22 mouse cellular contexts compared by ENCODE assay signal in genomic region chr1:183954086-183954485, GRCm38 (mm10). TPM values are rescaled to one million over a fixed set of nuclear protein-coding genes. Genes with fewer than 3 reads are reported as not detected.
DNase-seq lines count a peak whose midpoint lies in the region; TF ChIP-seq lines count a peak whose summit lies in the region.
"Had no signal": no experiment of that assay in that cellular context is flagged by ENCODE, and none has a peak within 500 bp of the region (broad histone marks: within the 10 kb centered on the region; RNA-seq: fewer than 3 reads in every experiment).

No protein-coding gene starts in this region.

- H3K4me3 ChIP-seq in myocyte, result no peak overlapping the region
- H3K4me3 ChIP-seq: embryonic facial prominence, embryonic 13.5 days; erythroblast, embryonic 14.5 days; forebrain, embryonic 12.5 days; heart, embryonic 15.5 days; hindbrain, embryonic 10.5 days; intestine, embryonic 15.5 days; limb, embryonic 15.5 days; stomach, embryonic 15.5 days had no signal

- no peaks in the 10 kb centered on the region for H3K79me2 ChIP-seq in myocyte (ENCODE audit: control insufficient read depth, insufficient read depth)

- intact Hi-C loops in heart, postnatal 10 days (cut with DNase I), result no loop called here
- intact Hi-C loops in heart, postnatal 25 days (cut with DNase I), result no loop called here

- no peaks in the 10 kb centered on the region for H3K36me3 ChIP-seq in myocyte (ENCODE audit: control insufficient read depth, insufficient read depth)
- H3K36me3 ChIP-seq: embryonic facial prominence, embryonic 13.5 days; forebrain, embryonic 12.5 days; heart, embryonic 15.5 days; hindbrain, embryonic 10.5 days; intestine, embryonic 15.5 days; limb, embryonic 15.5 days; stomach, embryonic 15.5 days had no signal

- H3K27me3 ChIP-seq in myocyte (ENCODE audit: control insufficient read depth, insufficient read depth, insufficient read length), result no peaks in the 10 kb centered on the region
- H3K27me3 ChIP-seq: embryonic facial prominence, embryonic 13.5 days; forebrain, embryonic 12.5 days; heart, embryonic 15.5 days; intestine, embryonic 15.5 days; limb, embryonic 15.5 days; stomach, embryonic 15.5 days had no signal

- no peak overlapping the region for H3K4me2 ChIP-seq in myocyte (ENCODE audit: low read depth)
- H3K4me2 ChIP-seq: embryonic facial prominence, embryonic 13.5 days; forebrain, embryonic 12.5 days; heart, embryonic 15.5 days; intestine, embryonic 15.5 days; limb, embryonic 15.5 days; stomach, embryonic 15.5 days had no signal

- no peak for TF ChIP-seq POLR2A in myocyte (IDR thresholded peaks at IDR 0.05; ENCODE audit: insufficient read length, low read depth)

- peak; percentile 8 for DNase-seq in adrenal gland, postnatal 10 days
- no peak for DNase-seq in adrenal gland, postnatal 4 days (ENCODE audit: low spot score in 2 of 2)
- DNase-seq in heart, postnatal 10 days, result peak; percentile 14
- DNase-seq in heart, postnatal 25 days (ENCODE audit: low spot score), result no peak
- DNase-seq in adipocyte (ENCODE audit: low spot score), result peak; percentile 82
- DNase-seq in thymus, postnatal 14 days, result no peak
- DNase-seq: cerebellum, adult 2 months; cerebellum, postnatal 25 days; kidney, adult 8-10 months; kidney, postnatal 10 days; left cerebral cortex, postnatal 4 days; right cerebral cortex, adult 18-20 months; right cerebral cortex, postnatal 4 days had no signal

- H3ac ChIP-seq in myocyte (ENCODE audit: control insufficient read depth, insufficient read length), result no peak overlapping the region

TF ChIP-seq in myocyte, 11 proteins besides CTCF, POLR2A, EP300 and RAD21:
- TF ChIP-seq TCF12 (IDR thresholded peaks at IDR 0.05; ENCODE audit: insufficient read depth, poor library complexity, severe bottlenecking) (no peak), CEBPB (IDR thresholded peaks at IDR 0.05; ENCODE audit: insufficient read depth, poor library complexity, severe bottlenecking) (peak; percentile 45; the same call in 1 of the 2 replicates), MYOD1 (IDR thresholded peaks at IDR 0.05; ENCODE audit: control insufficient read depth in 1 of 3, insufficient read length in 2 of 3, low read depth in 2 of 3) (no peak), TCF3 (IDR thresholded peaks at IDR 0.05; ENCODE audit: insufficient read length, low read depth) (no peak), SRF (IDR thresholded peaks at IDR 0.05; ENCODE audit: control insufficient read depth, insufficient read length, low read depth) (no peak)
TF ChIP-seq in myocyte: peak in this region for 1.

RNA-seq across cellular contexts. Expression of gene Dusp10, which starts 59.0 kb away (rescaled TPM):
- total RNA-seq in adrenal gland, postnatal 10 days (2021), result 10 to 100 TPM; 17.4 to 30.9 TPM
- total RNA-seq in adrenal gland, postnatal 4 days (2021), result 10 to 100 TPM; 13.1 to 13.2 TPM
- 10 to 100 TPM; 11.1 to 12.9 TPM for total RNA-seq in heart, postnatal 10 days (2021)
- 1 to 10 TPM; 7.4 to 8.6 TPM for total RNA-seq in heart, postnatal 25 days (2021)
- polyA plus RNA-seq in myocyte (2012; fragmentation: generic; extraction: Trizol), result 14.6 TPM

Comparison
In these comparisons a context has a peak if more than half of its experiments do, and no peak if none do; other contexts are left out.
1. DNase-seq: peak in adrenal gland, postnatal 10 days (single experiment), heart, postnatal 10 days (2 of 2) and adipocyte (single experiment); none in adrenal gland, postnatal 4 days (0 of 2), heart, postnatal 25 days (single experiment) and thymus, postnatal 14 days (single experiment).